Mouse (Mus musculus): ENCODE data around the gene Mrps24. TPM values are rescaled to one million over a fixed set of nuclear protein-coding genes. Genes with fewer than 3 reads are reported as not detected.

Gene Mrps24
- 180 and 183 TPM in 2 replicates for polyA plus RNA-seq (2015; fragmentation: Nextera tagmentation; extraction: Ambion mirVana)

GRCm38 (mm10) chr11:5715630-5716105 lies at the start of gene Mrps24:
Gene Mrps24 (minus strand): TSS chr11:5715680.
- Histone ChIP-seq H3K27me3 (no peaks in the 10 kb centered on the region), H3K4me3 (no peak within 1 kb of the TSS), H3K36me3 (peaks cover 52% of the 10 kb centered on the region), H3K4me1 (replicated peaks) (no peaks in the 10 kb centered on the region), H3K4me2 (no peak within 1 kb of the TSS), H3K9me3 (no peaks in the 10 kb centered on the region), H3K9ac (no peak within 1 kb of the TSS), H3K27ac (replicated peaks) (no peak within 1 kb of the TSS)
- ATAC-seq (ENCODE audit: low read depth), result no peak
- WGBS, result 84% methylated on average over 14 of the region's 14 CpGs

DNA sequence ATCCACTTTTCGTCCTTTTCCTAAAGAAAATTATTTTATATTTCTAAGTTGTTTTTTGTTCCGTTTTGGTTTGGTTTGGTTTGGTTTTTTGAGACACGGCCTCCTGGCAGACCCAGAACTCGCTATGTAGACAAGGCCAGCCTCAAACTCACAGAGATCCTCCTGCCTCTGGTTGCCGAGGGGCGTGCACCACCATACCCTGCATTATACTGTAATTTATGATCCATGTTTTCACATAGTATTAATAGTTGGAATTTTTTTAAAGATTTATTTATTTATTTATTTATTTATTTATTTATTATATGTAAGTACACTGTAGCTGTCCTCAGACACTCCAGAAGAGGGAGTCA lies 47.1 kb upstream of the Mrps24 start:
- H3K4me1 ChIP-seq (replicated peaks), result peaks cover 21% of the 10 kb centered on the region
- H3K9ac ChIP-seq, result peak overlapping the region; percentile 82
- peak overlapping the region; percentile 63 for H3K4me3 ChIP-seq
- 19% methylated on average over 6 of the region's 6 CpGs for WGBS
- peak overlapping the region; percentile 88 for H3K4me2 ChIP-seq
- no peaks in the 10 kb centered on the region for H3K27me3 ChIP-seq
- H3K9me3 ChIP-seq, result no peaks in the 10 kb centered on the region
- peak; percentile 66 for ATAC-seq (ENCODE audit: low read depth)
- peak overlapping the region; percentile 95 for H3K27ac ChIP-seq (replicated peaks)
- H3K36me3 ChIP-seq, result 0 out of 2 replicates have a peak, but pooled peaks cover 3% of the 10 kb centered on the region

GRCm38 (mm10) chr11:5761820-5762632 lies 46.5 kb upstream of the Mrps24 start, which contains the start of gene Urgcp:
Gene Urgcp (minus strand): TSS chr11:5762376.
- H3K9ac ChIP-seq, result peak within 1 kb of the TSS; percentile 82
- ATAC-seq (ENCODE audit: low read depth), result peak; percentile 99
- H3K36me3 ChIP-seq, result 0 out of 2 replicates have a peak, but pooled peaks cover 3% of the 10 kb centered on the region
- H3K4me2 ChIP-seq, result peak within 1 kb of the TSS; percentile 88
- H3K4me3 ChIP-seq, result peak within 1 kb of the TSS; percentile 63
- under 1% methylated on average over 68 of the region's 68 CpGs for WGBS
- H3K4me1 ChIP-seq (replicated peaks), result peaks cover 21% of the 10 kb centered on the region
- H3K27ac ChIP-seq (replicated peaks), result peak within 1 kb of the TSS; percentile 95
- no peaks in the 10 kb centered on the region for H3K9me3 ChIP-seq
- no peaks in the 10 kb centered on the region for H3K27me3 ChIP-seq

GRCm38 (mm10) chr11:5753755-5754154 lies 38.3 kb upstream of the Mrps24 start:
- H3K36me3 ChIP-seq, result peaks cover 7% of the 10 kb centered on the region; the same call in 1 of the 2 replicates
- H3K4me3 ChIP-seq, result no peak overlapping the region
- H3K9me3 ChIP-seq, result peaks cover 14% of the 10 kb centered on the region
- H3K4me2 ChIP-seq, result no peak overlapping the region
- H3K9ac ChIP-seq, result no peak overlapping the region
- no peak for ATAC-seq (ENCODE audit: low read depth)
- no peaks in the 10 kb centered on the region for H3K27me3 ChIP-seq
- peaks cover 4% of the 10 kb centered on the region; the same call in 1 of the 2 replicates for H3K4me1 ChIP-seq (replicated peaks)
- 90% methylated on average over 2 of the region's 2 CpGs for WGBS
- H3K27ac ChIP-seq (replicated peaks), result no peak overlapping the region

- 82% methylated on average over 2 of the region's 2 CpGs for WGBS
- no peaks in the 10 kb centered on the region for H3K27me3 ChIP-seq
- H3K4me3 ChIP-seq, result no peak overlapping the region
- H3K9ac ChIP-seq, result no peak overlapping the region
- no peaks in the 10 kb centered on the region for H3K36me3 ChIP-seq
- ATAC-seq (ENCODE audit: low read depth), result no peak
- H3K4me2 ChIP-seq, result no peak overlapping the region
- H3K27ac ChIP-seq (replicated peaks), result no peak overlapping the region
- peaks cover 4% of the 10 kb centered on the region; the same call in 1 of the 2 replicates for H3K9me3 ChIP-seq
- H3K4me1 ChIP-seq (replicated peaks), result peaks cover 14% of the 10 kb centered on the region
Measured at GRCm38 (mm10) chr11:5744951-5745350, 29.5 kb upstream of the Mrps24 start.

DNA sequence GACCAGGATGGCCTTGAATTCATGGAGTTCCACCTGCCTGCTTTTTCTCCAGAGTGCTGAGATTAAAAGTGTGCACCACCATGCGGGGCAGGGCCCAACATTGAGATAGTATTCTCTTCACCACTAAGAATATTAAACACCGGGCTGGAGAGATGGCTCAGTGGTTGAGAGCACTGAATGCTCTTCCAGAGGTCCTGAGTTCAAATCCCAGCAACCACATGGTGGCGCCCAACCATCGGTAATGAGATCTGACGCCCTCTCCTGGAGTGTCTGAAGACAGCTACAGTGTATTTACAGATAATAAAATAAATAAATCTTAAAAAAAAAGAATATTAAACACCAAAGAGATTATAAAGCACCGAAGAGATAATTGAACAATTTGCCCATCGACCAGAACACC lies 26.6 kb upstream of the Mrps24 start:
- peaks cover 4% of the 10 kb centered on the region; the same call in 1 of the 2 replicates for H3K9me3 ChIP-seq
- no peaks in the 10 kb centered on the region for H3K36me3 ChIP-seq
- no peak overlapping the region for H3K4me3 ChIP-seq
- H3K9ac ChIP-seq, result no peak overlapping the region
- ATAC-seq (ENCODE audit: low read depth), result no peak
- H3K4me1 ChIP-seq (replicated peaks), result peaks cover 18% of the 10 kb centered on the region
- H3K27me3 ChIP-seq, result no peaks in the 10 kb centered on the region
- WGBS, result 79% methylated on average over 7 of the region's 7 CpGs
- no peak overlapping the region for H3K4me2 ChIP-seq
- no peak overlapping the region for H3K27ac ChIP-seq (replicated peaks)

GRCm38 (mm10) chr11:5740965-5741627 lies 25.6 kb upstream of the Mrps24 start:
- peak; percentile 91 for ATAC-seq (ENCODE audit: low read depth)
- no peaks in the 10 kb centered on the region for H3K36me3 ChIP-seq
- WGBS, result under 1% methylated on average over 48 of the region's 50 CpGs
- H3K9ac ChIP-seq, result peak overlapping the region; percentile 97
- no peaks in the 10 kb centered on the region for H3K27me3 ChIP-seq
- peak overlapping the region; percentile 81 for H3K27ac ChIP-seq (replicated peaks)
- peaks cover 18% of the 10 kb centered on the region for H3K4me1 ChIP-seq (replicated peaks)
- H3K4me3 ChIP-seq, result peak overlapping the region; percentile 90
- H3K4me2 ChIP-seq, result peak overlapping the region; percentile 81
- H3K9me3 ChIP-seq, result no peaks in the 10 kb centered on the region

- H3K9me3 ChIP-seq, result no peaks in the 10 kb centered on the region
- H3K27me3 ChIP-seq, result no peaks in the 10 kb centered on the region
- 1% methylated on average over 26 of the region's 26 CpGs for WGBS
- H3K9ac ChIP-seq, result peak overlapping the region; percentile 97
- H3K4me3 ChIP-seq, result peak overlapping the region; percentile 90
- H3K27ac ChIP-seq (replicated peaks), result peak overlapping the region; percentile 81
- peaks cover 18% of the 10 kb centered on the region for H3K4me1 ChIP-seq (replicated peaks)
- peak overlapping the region; percentile 81 for H3K4me2 ChIP-seq
- no peaks in the 10 kb centered on the region for H3K36me3 ChIP-seq
- peak; percentile 76 for ATAC-seq (ENCODE audit: low read depth)
Measured at GRCm38 (mm10) chr11:5740599-5740964, 25.1 kb upstream of the Mrps24 start.

- WGBS, result 61% methylated on average over 3 of the region's 3 CpGs
- Histone ChIP-seq H3K36me3 (no peaks in the 10 kb centered on the region), H3K4me3 (peak overlapping the region; percentile 90; the same call in 1 of the 2 replicates), H3K4me2 (peak overlapping the region; percentile 81), H3K9me3 (no peaks in the 10 kb centered on the region), H3K27ac (replicated peaks) (0 out of 2 replicates have a peak overlapping the region, but pooled peaks have one; percentile 13), H3K9ac (0 out of 2 replicates have a peak overlapping the region, but pooled peaks have one; percentile 50), H3K27me3 (no peaks in the 10 kb centered on the region), H3K4me1 (replicated peaks) (peaks cover 18% of the 10 kb centered on the region)
- ATAC-seq (ENCODE audit: low read depth), result no peak
Measured at GRCm38 (mm10) chr11:5739846-5740245, 24.4 kb upstream of the Mrps24 start.

DNA sequence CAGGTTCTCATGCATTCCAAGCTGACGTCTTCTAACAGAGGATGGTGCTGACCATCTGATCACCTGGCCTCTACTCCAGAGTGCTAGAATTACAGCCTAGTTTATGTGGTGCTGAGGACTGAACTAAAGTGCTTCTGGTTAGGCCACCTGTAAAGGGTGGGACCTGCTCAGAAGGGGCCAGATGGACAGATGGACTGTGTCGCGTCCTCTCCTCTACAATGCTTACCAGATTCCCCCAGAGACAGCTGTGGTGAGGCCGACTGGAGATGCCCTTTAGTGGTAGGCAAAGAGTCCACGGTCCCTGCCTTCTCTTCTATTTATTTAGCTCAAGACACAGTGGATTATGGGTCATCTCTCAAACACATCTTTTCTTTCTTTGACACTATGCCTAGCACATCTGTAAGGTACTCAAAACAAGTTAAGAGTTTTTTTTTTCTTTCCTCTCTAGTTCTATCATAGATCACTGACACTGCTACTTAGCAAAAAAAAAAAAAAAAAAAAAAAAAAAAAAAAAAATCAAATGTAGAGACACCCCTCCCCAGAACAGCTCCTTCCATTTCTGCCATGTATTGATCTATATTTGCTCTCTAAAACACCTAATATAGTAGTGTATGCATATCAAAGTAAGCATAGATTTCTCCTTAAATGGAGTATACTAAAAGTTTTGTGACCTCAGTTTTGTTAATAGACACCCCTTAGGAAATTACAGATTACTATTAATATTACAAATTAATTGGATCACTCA lies 23.6 kb upstream of the Mrps24 start:
- H3K36me3 ChIP-seq, result no peaks in the 10 kb centered on the region
- no peak overlapping the region for H3K4me2 ChIP-seq
- no peak overlapping the region for H3K27ac ChIP-seq (replicated peaks)
- no peaks in the 10 kb centered on the region for H3K27me3 ChIP-seq
- ATAC-seq (ENCODE audit: low read depth), result no peak
- 79% methylated on average over 5 of the region's 5 CpGs for WGBS
- H3K9me3 ChIP-seq, result no peaks in the 10 kb centered on the region
- H3K4me3 ChIP-seq, result no peak overlapping the region
- peaks cover 18% of the 10 kb centered on the region for H3K4me1 ChIP-seq (replicated peaks)
- no peak overlapping the region for H3K9ac ChIP-seq

- Histone ChIP-seq H3K9me3 (no peaks in the 10 kb centered on the region), H3K4me2 (no peak overlapping the region), H3K9ac (no peak overlapping the region), H3K36me3 (no peaks in the 10 kb centered on the region), H3K27ac (replicated peaks) (no peak overlapping the region), H3K4me3 (no peak overlapping the region), H3K27me3 (no peaks in the 10 kb centered on the region), H3K4me1 (replicated peaks) (peaks cover 29% of the 10 kb centered on the region)
- ATAC-seq (ENCODE audit: low read depth), result no peak
- WGBS, result 94% methylated on average over 5 of the region's 5 CpGs
Measured at GRCm38 (mm10) chr11:5737137-5737536, 21.7 kb upstream of the Mrps24 start.

Measured in neural tube, embryonic 13.5 days (tissue).